ENCODE assay signal across 8 mouse cellular contexts in genomic region chr13:95719320-95720232, GRCm38 (mm10). TPM values are rescaled to one million over a fixed set of nuclear protein-coding genes. Genes with fewer than 3 reads are reported as not detected.
DNase-seq lines count a peak whose midpoint lies in the region; ATAC-seq lines count a peak whose summit lies in the region.

No protein-coding gene starts in this region.

- no peak overlapping the region for H3K9ac ChIP-seq in hindbrain, embryonic 11.5 days (ENCODE audit: low read depth, low read length)
- H3K9ac ChIP-seq in lung, embryonic 15.5 days: no peak overlapping the region

- H3K4me2 ChIP-seq in hindbrain, embryonic 11.5 days (replicated peaks; ENCODE audit: low read depth, low read length): no peak overlapping the region
- peak overlapping the region; percentile 58 for H3K4me2 ChIP-seq in lung, embryonic 15.5 days

- no peaks in the 10 kb centered on the region for H3K9me3 ChIP-seq in hindbrain, embryonic 11.5 days (ENCODE audit: control insufficient read depth, low read length)
- no peaks in the 10 kb centered on the region for H3K9me3 ChIP-seq in lung, embryonic 15.5 days

- no peaks in the 10 kb centered on the region for H3K27me3 ChIP-seq in hindbrain, embryonic 11.5 days (ENCODE audit: control insufficient read depth, insufficient read depth, low read length)
- no peaks in the 10 kb centered on the region for H3K27me3 ChIP-seq in lung, embryonic 15.5 days

- peak; percentile 88 for DNase-seq in NIH3T3 (ENCODE audit: low read depth)
- DNase-seq in cerebellum, adult 9-11 months: peak; percentile 31
- peak; percentile 55 to 90 for DNase-seq in frontal cortex, adult 2 months (ENCODE audit: extremely low spot score in 1 of 2, low spot score in 1 of 2)
- peak; percentile 75 for DNase-seq in hindbrain, embryonic 11.5 days (ENCODE audit: low spot score)
- DNase-seq in layer of hippocampus, adult 9-11 months: peak; percentile 59
- DNase-seq in ovary, postnatal 10 days (ENCODE audit: low spot score): peak; percentile 15
- peak; percentile 62 for DNase-seq in thymus, postnatal 14 days

- H3K4me1 ChIP-seq in hindbrain, embryonic 11.5 days (replicated peaks; ENCODE audit: control insufficient read depth, insufficient read depth, low read length): no peaks in the 10 kb centered on the region
- peaks cover 4% of the 10 kb centered on the region; the same call in 1 of the 2 replicates for H3K4me1 ChIP-seq in lung, embryonic 15.5 days

- no peak overlapping the region for H3K27ac ChIP-seq in hindbrain, embryonic 11.5 days (ENCODE audit: low read depth, low read length)
- no peak overlapping the region for H3K27ac ChIP-seq in lung, embryonic 15.5 days

- WGBS in hindbrain, embryonic 11.5 days: 58% methylated on average over 14 of the region's 14 CpGs
- WGBS in lung, embryonic 15.5 days: 42% methylated on average over 14 of the region's 14 CpGs

- H3K36me3 ChIP-seq in hindbrain, embryonic 11.5 days (ENCODE audit: control insufficient read depth, insufficient read depth, low read length): no peaks in the 10 kb centered on the region
- H3K36me3 ChIP-seq in lung, embryonic 15.5 days: no peaks in the 10 kb centered on the region

- ATAC-seq in hindbrain, embryonic 11.5 days (ENCODE audit: low FRiP score): peak; percentile 77
- peak; percentile 64; the same call in 1 of the 2 replicates for ATAC-seq in lung, embryonic 15.5 days (ENCODE audit: borderline replicate concordance, extremely low read depth, low FRiP score, low TSS enrichment)

- no peak overlapping the region for H3K4me3 ChIP-seq in hindbrain, embryonic 11.5 days (ENCODE audit: low read depth, low read length)
- peak overlapping the region; percentile 34 for H3K4me3 ChIP-seq in lung, embryonic 15.5 days

RNA-seq across cellular contexts. Expression of gene F2rl2, which starts 22.9 kb away (rescaled TPM):
- polyA plus RNA-seq in frontal cortex, adult 2 months (2012; rRNA removed): 0.99 and 1.3 TPM in 2 replicates
- 2.8 and 3.7 TPM in 2 replicates for polyA plus RNA-seq in hindbrain, embryonic 11.5 days (2014; fragmentation: Nextera tagmentation; extraction: Ambion mirVana)
- polyA plus RNA-seq in lung, embryonic 15.5 days (2015; fragmentation: Nextera tagmentation; extraction: Ambion mirVana): 0.87 and 0.94 TPM in 2 replicates

Comparison
In these comparisons a context has a peak if more than half of its experiments do, and no peak if none do; other contexts are left out.
1. DNase-seq: peak in every context shown above with its lines; median percentile 88 in NIH3T3; 75 in hindbrain, embryonic 11.5 days; 72 in frontal cortex, adult 2 months; 62 in thymus, postnatal 14 days; 59 in layer of hippocampus, adult 9-11 months; 31 in cerebellum, adult 9-11 months; 15 in ovary, postnatal 10 days.